Mouse (Mus musculus) CH12.LX (cell line): ENCODE measurements around the gene Clba1. TPM values are rescaled to one million over a fixed set of nuclear protein-coding genes. Genes with fewer than 3 reads are reported as not detected.

Source experiments
- DNase-seq: peaks from one replicate; pipeline ENCODE4 v3.0.0-alpha.2; 2013; ENCODE audit errors: extremely low read depth
- H3K27ac ChIP-seq: 2 replicates; pipeline ENCODE4 v1.5.1; 2012; ENCODE audit warnings: low read depth, mild to moderate bottlenecking, control low read depth, moderate library complexity; ENCODE audit not compliant: insufficient read depth
- H3K27me3 ChIP-seq: replicated peaks from 2 replicates; pipeline ENCODE3; 2012; ENCODE audit warnings: inconsistent platforms
- H3K36me3 ChIP-seq, 2 experiments: replicated peaks in 1 of 2; 2 replicates each; pipeline versions ENCODE3 to v1.6.1; 2012; ENCODE audit warnings: inconsistent platforms in 1 of 2, low read length in 1 of 2, mild to moderate bottlenecking in 1 of 2, mixed read lengths in 1 of 2, moderate library complexity in 1 of 2; ENCODE audit not compliant: control insufficient read depth in 1 of 2, insufficient read depth in 1 of 2
- H3K4me1 ChIP-seq, 2 experiments: 2 replicates each; pipeline ENCODE4 v1.6.1; 2012; ENCODE audit warnings: inconsistent platforms in 1 of 2, moderate library complexity in 1 of 2; ENCODE audit not compliant: insufficient read depth in 2 of 2, control insufficient read depth in 1 of 2
- H3K4me2 ChIP-seq: 2 replicates; pipeline ENCODE4 v1.6.1; 2012; ENCODE audit warnings: low read depth, mild to moderate bottlenecking, control low read depth; ENCODE audit not compliant: poor library complexity, insufficient read depth, severe bottlenecking
- H3K4me3 ChIP-seq, 3 experiments: fragments of 150-350 bp in 1 of 3; sonication (generic) in 1 of 3; replicated peaks in 1 of 3; 2 replicates each; pipeline versions ENCODE3 to v1.5.1; 2011 to 2012; ENCODE audit warnings: low read depth in 2 of 3, low read length in 2 of 3, mild to moderate bottlenecking in 2 of 3, moderate library complexity in 2 of 3, control low read depth in 1 of 3, improper control_type of control experiment in 1 of 3, inconsistent platforms in 1 of 3, mixed read lengths in 1 of 3; ENCODE audit not compliant: poor library complexity in 1 of 3
- H3K79me2 ChIP-seq: replicated peaks from 2 replicates; pipeline ENCODE4 v1.6.1; 2012; ENCODE audit warnings: mild to moderate bottlenecking, moderate library complexity; ENCODE audit not compliant: control insufficient read depth, poor library complexity, insufficient read depth, severe bottlenecking; ENCODE audit errors: extremely low read depth
- H3K9ac ChIP-seq: 2 replicates; pipeline ENCODE4 v1.6.1; 2012; ENCODE audit warnings: low read depth, mild to moderate bottlenecking, control low read depth, moderate library complexity; ENCODE audit not compliant: insufficient read depth
- H3K9me3 ChIP-seq: replicated peaks from 2 replicates; pipeline ENCODE3; 2012; ENCODE audit warnings: low read length, inconsistent platforms, mixed read lengths
- BHLHE40 ChIP-seq: IDR thresholded peaks from 2 replicates; pipeline ENCODE4 v1.6.1; 2011; ENCODE audit warnings: mild to moderate bottlenecking, low read depth, low read length, improper control_type of control experiment
- CHD1 ChIP-seq: IDR thresholded peaks from 2 replicates; pipeline ENCODE4 v1.6.1; 2012; ENCODE audit warnings: low read depth, low read length, improper control_type of control experiment, inconsistent platforms
- CHD2 ChIP-seq: IDR thresholded peaks from 2 replicates; pipeline ENCODE4 v1.6.1; 2011; ENCODE audit warnings: low read length, improper control_type of control experiment
- CTCF ChIP-seq, 2 experiments: IDR thresholded peaks in 1 of 2; conservative IDR thresholded peaks in 1 of 2; 2 replicates each; pipeline ENCODE4 v1.5.1; 2011 to 2012; ENCODE audit warnings: low read depth in 2 of 2, low read length in 2 of 2, improper control_type of control experiment in 1 of 2, inconsistent platforms in 1 of 2, mild to moderate bottlenecking in 1 of 2, moderate library complexity in 1 of 2
- E2F4 ChIP-seq: IDR thresholded peaks from 2 replicates; pipeline ENCODE4 v1.6.1; 2011; ENCODE audit warnings: low read depth, low read length, improper control_type of control experiment; ENCODE audit not compliant: insufficient replicate concordance
- ELF1 ChIP-seq: IDR thresholded peaks from 2 replicates; pipeline ENCODE4 v1.6.1; 2014; ENCODE audit warnings: low read depth, mild to moderate bottlenecking, inconsistent platforms, low read length, improper control_type of control experiment
- EP300 ChIP-seq: IDR thresholded peaks from 2 replicates; pipeline ENCODE4 v1.6.1; 2011; ENCODE audit warnings: low read length, improper control_type of control experiment
- ETS1 ChIP-seq: conservative IDR thresholded peaks from 2 replicates; pipeline ENCODE4 v1.6.1; 2012; ENCODE audit warnings: low read depth, mild to moderate bottlenecking, inconsistent platforms, low read length, improper control_type of control experiment, moderate library complexity
- GABPA ChIP-seq: IDR thresholded peaks from 2 replicates; pipeline ENCODE4 v1.6.1; 2012; ENCODE audit warnings: low read depth, low read length, improper control_type of control experiment, inconsistent platforms; ENCODE audit not compliant: insufficient replicate concordance
- IRF4 ChIP-seq: IDR thresholded peaks from 2 replicates; pipeline ENCODE4 v1.6.1; 2014; ENCODE audit warnings: low read depth, mild to moderate bottlenecking, inconsistent platforms, low read length, improper control_type of control experiment
- JUN ChIP-seq: IDR thresholded peaks from 2 replicates; pipeline ENCODE4 v1.6.1; 2011; ENCODE audit warnings: low read depth, mild to moderate bottlenecking, low read length, improper control_type of control experiment, moderate library complexity; ENCODE audit not compliant: insufficient read depth
- JUND ChIP-seq: conservative IDR thresholded peaks from 2 replicates; pipeline ENCODE4 v1.6.1; 2011; ENCODE audit warnings: low read depth, low read length, improper control_type of control experiment
- KAT2A ChIP-seq: IDR thresholded peaks from 2 replicates; pipeline ENCODE4 v1.6.1; 2012; ENCODE audit warnings: low read length, improper control_type of control experiment, inconsistent platforms; ENCODE audit not compliant: insufficient replicate concordance
- MAFK ChIP-seq: IDR thresholded peaks from 2 replicates; pipeline ENCODE4 v1.6.1; 2011; ENCODE audit warnings: low read length, improper control_type of control experiment; ENCODE audit not compliant: insufficient replicate concordance
- MEF2A ChIP-seq: IDR thresholded peaks from 2 replicates; pipeline ENCODE4 v1.6.1; 2014; ENCODE audit warnings: low read depth, mild to moderate bottlenecking, inconsistent platforms, low read length, improper control_type of control experiment, borderline replicate concordance
- MXI1 ChIP-seq: IDR thresholded peaks from 2 replicates; pipeline ENCODE4 v1.6.1; 2011; ENCODE audit warnings: mild to moderate bottlenecking, low read depth, low read length, improper control_type of control experiment
- MYC ChIP-seq: IDR thresholded peaks from 2 replicates; pipeline ENCODE4 v1.6.1; 2011; ENCODE audit warnings: low read depth, mild to moderate bottlenecking, improper control_type of control experiment, low read length
- NELFE ChIP-seq: IDR thresholded peaks from 2 replicates; pipeline ENCODE4 v1.6.1; 2011; ENCODE audit warnings: low read depth, low read length, improper control_type of control experiment
- NRF1 ChIP-seq: IDR thresholded peaks from 2 replicates; pipeline ENCODE4 v1.6.1; 2014; ENCODE audit warnings: low read depth, mild to moderate bottlenecking, inconsistent platforms, low read length, improper control_type of control experiment, moderate library complexity
- PAX5 ChIP-seq: IDR thresholded peaks from 2 replicates; pipeline ENCODE4 v1.6.1; 2012; ENCODE audit warnings: low read length, inconsistent platforms, mixed read lengths
- POLR2A ChIP-seq: IDR thresholded peaks from 2 replicates; pipeline ENCODE4 v1.6.1; 2011; ENCODE audit warnings: low read depth, mild to moderate bottlenecking, improper control_type of control experiment, low read length
- POLR2AphosphoS2 ChIP-seq: IDR thresholded peaks from 2 replicates; pipeline ENCODE4 v1.6.1; 2011; ENCODE audit warnings: low read depth, low read length, improper control_type of control experiment
- RAD21 ChIP-seq: IDR thresholded peaks from 2 replicates; pipeline ENCODE4 v1.6.1; 2011; ENCODE audit warnings: low read depth, mild to moderate bottlenecking, low read length, improper control_type of control experiment, moderate library complexity
- RCOR1 ChIP-seq: conservative IDR thresholded peaks from 2 replicates; pipeline ENCODE4 v1.6.1; 2012; ENCODE audit warnings: low read depth, mild to moderate bottlenecking, inconsistent platforms, low read length, improper control_type of control experiment
- SIN3A ChIP-seq: IDR thresholded peaks from 2 replicates; pipeline ENCODE4 v1.6.1; 2012; ENCODE audit warnings: low read length, improper control_type of control experiment, inconsistent platforms
- SMC3 ChIP-seq: IDR thresholded peaks from 2 replicates; pipeline ENCODE4 v1.6.1; 2011; ENCODE audit warnings: low read depth, low read length, improper control_type of control experiment
- TBP ChIP-seq: conservative IDR thresholded peaks from 2 replicates; pipeline ENCODE4 v1.6.1; 2011; ENCODE audit warnings: low read depth, low read length, improper control_type of control experiment
- USF2 ChIP-seq: conservative IDR thresholded peaks from 2 replicates; pipeline ENCODE4 v1.6.1; 2011; ENCODE audit warnings: low read depth, low read length, improper control_type of control experiment
- ZC3H11A ChIP-seq: IDR thresholded peaks from 2 replicates; pipeline ENCODE4 v1.6.1; 2012; ENCODE audit warnings: low read depth, mild to moderate bottlenecking, inconsistent platforms, low read length, improper control_type of control experiment
- ZKSCAN1 ChIP-seq: IDR thresholded peaks from 2 replicates; pipeline ENCODE4 v1.6.1; 2012; ENCODE audit warnings: low read depth, inconsistent platforms, low read length, improper control_type of control experiment, borderline replicate concordance
- ZNF384 ChIP-seq: IDR thresholded peaks from 2 replicates; pipeline ENCODE4 v1.6.1; 2012; ENCODE audit warnings: low read depth, low read length, improper control_type of control experiment, inconsistent platforms
- dilution Hi-C: fragments of 300-500 bp; cut with MboI; formaldehyde crosslinking; loops from 2 replicates; pipeline ENCODE4 v1.14.3; 2020; ENCODE audit warnings: low sequenced_read_pairs; ENCODE audit not compliant: extremely low pct_unique_long_range_greater_than_20kb, extremely low pct_ligation_motif_present
- in situ Hi-C: fragments of 300-500 bp; cut with MboI; formaldehyde crosslinking; loops from 3 replicates; pipeline ENCODE4 v1.14.3; 2019; ENCODE audit warnings: low sequenced_read_pairs, low pct_ligation_motif_present, low pct_unique_long_range_greater_than_20kb, mixed read lengths
- polyA plus RNA-seq: library from polyadenylated mRNA; unstranded; fragments of >175 nt; gene quantifications from 2 replicates; pipeline ENCODE4 v1.2.1, GENCODE M21; 2012; ENCODE audit warnings: low read depth; ENCODE audit not compliant: insufficient read length
- total RNA-seq, 2 experiments: library from RNA; depleted of rRNA; stranded (reverse); fragments of 300-350 nt in 1 of 2; fragments of >200 nt in 1 of 2; gene quantifications; 2 replicates each; pipeline ENCODE4 v1.2.3; 2012 to 2014

The Clba1 gene
- total and polyA plus RNA-seq, 3 experiments = 2.5 to 3.5 (median 3.5) TPM

GRCm38 (mm10) chr12:112794998-112795397 is 13.7 kb upstream of the Clba1 start:
- dilution Hi-C loops (no loop called here), in situ Hi-C loops (loop anchor here (5.0 kb wide), 1 partner anchor 38 kb away; no protein-coding TSS in a partner anchor)
- Histone ChIP-seq H3K9me3 (no peaks in the 10 kb centered on the region), H3K27me3 (no peaks in the 10 kb centered on the region), H3K79me2 (peaks cover 23% of the 10 kb centered on the region), H3K4me1 (peaks cover 44 to 81% of the 10 kb centered on the region in 2 experiments), H3K27ac (peak overlapping the region; percentile 96), H3K4me2 (peak overlapping the region; percentile 90), H3K36me3 (peaks cover 2 to 6% of the 10 kb centered on the region in 2 experiments)
- 0 out of 2 replicates have a peak, but pooled peaks have one; percentile 5 for TF ChIP-seq POLR2A
- no peak for TF ChIP-seq USF2
- TF ChIP-seq, all 38 proteins: peak for 1
- Histone ChIP-seq H3K9ac (peak overlapping the region; percentile 92), H3K4me3 (peak overlapping the region; percentile 59 to 85 (median 76))
- DNase-seq = no peak

GRCm38 (mm10) chr12:112795466-112796104 is 13.2 kb upstream of the Clba1 start:
- Histone ChIP-seq H3K4me1 (peaks cover 48 to 87% of the 10 kb centered on the region in 2 experiments), H3K27me3 (no peaks in the 10 kb centered on the region), H3K4me2 (peak overlapping the region; percentile 90), H3K9me3 (no peaks in the 10 kb centered on the region), H3K36me3 (peaks cover 2 to 6% of the 10 kb centered on the region in 2 experiments), H3K27ac (peak overlapping the region; percentile 96), H3K9ac (peak overlapping the region; percentile 92), H3K79me2 (peaks cover 23% of the 10 kb centered on the region), H3K4me3 (peak overlapping the region; percentile 59 to 85 (median 76))
- in situ Hi-C loops (loop anchor here (5.0 kb wide), 1 partner anchor 38 kb away; no protein-coding TSS in a partner anchor), dilution Hi-C loops (no loop called here)
- DNase-seq = peak; percentile 61
- TF ChIP-seq KAT2A = no peak
- TF ChIP-seq SMC3 = no peak
- TF ChIP-seq JUN = no peak
- peak; percentile 83 for TF ChIP-seq NRF1
- TF ChIP-seq EP300 = peak; percentile 37; the same call in 1 of the 2 replicates
- peak; percentile 77 for TF ChIP-seq SIN3A
- no peak for TF ChIP-seq CTCF (conservative IDR thresholded peaks at IDR 0.05 in 1 of 2, IDR thresholded peaks at IDR 0.05 in 1 of 2; ENCODE audit: low read depth in 2 of 2, low read length in 2 of 2)
- TF ChIP-seq ZNF384 = no peak
- TF ChIP-seq MXI1 = peak; percentile 84
- TF ChIP-seq MAFK = no peak
- TF ChIP-seq CHD2 = peak; percentile 64
- TF ChIP-seq RAD21 = no peak
- peak; percentile 81 for TF ChIP-seq BHLHE40
- TF ChIP-seq PAX5 = no peak
- TF ChIP-seq JUND = no peak
- no peak for TF ChIP-seq E2F4
- TF ChIP-seq CHD1 = peak; percentile 20; the same call in 1 of the 2 replicates
- TF ChIP-seq ETS1 = peak; percentile 80
- no peak for TF ChIP-seq TBP
- peak; percentile 49; the same call in 1 of the 2 replicates for TF ChIP-seq IRF4
- no peak for TF ChIP-seq POLR2AphosphoS2
- no peak for TF ChIP-seq ZC3H11A
- no peak for TF ChIP-seq ELF1
- TF ChIP-seq NELFE = no peak
- TF ChIP-seq MYC = no peak
- TF ChIP-seq ZKSCAN1 = no peak
- no peak for TF ChIP-seq RCOR1
- no peak for TF ChIP-seq GABPA
- TF ChIP-seq POLR2A = peak; percentile 47; the same call in 1 of the 2 replicates
- no peak for TF ChIP-seq USF2
- TF ChIP-seq MEF2A = peak; percentile 37; the same call in 1 of the 2 replicates
